Mouse (Mus musculus): Measurements from ENCODE around the gene Gm4881. TPM values are rescaled to one million over a fixed set of nuclear protein-coding genes. Genes with fewer than 3 reads are reported as not detected.
"Not testable (repeated sequence)": the region's sequence is repeated elsewhere in the genome, so short reads cannot be mapped to it uniquely, and the experiment has no call there.

The Gm4881 gene
- polyA plus RNA-seq, 1 experiment from 2014 or later: 2.0 TPM

GRCm38 (mm10) chr7:24904936-24905335 lies 39.4 kb downstream of the Gm4881 start:
- H3K36me3 ChIP-seq: peaks cover 11% of the 10 kb centered on the region; the same call in 1 of the 2 replicates
- 13% methylated on average over 3 of the region's 3 CpGs for WGBS
- peak overlapping the region; percentile 61 for H3K4me3 ChIP-seq (replicated peaks)
- H3K4me2 ChIP-seq: peak overlapping the region; percentile 77
- peak; percentile 42 for ATAC-seq (ENCODE audit: low FRiP score)
- no peaks in the 10 kb centered on the region for H3K9me3 ChIP-seq (replicated peaks)
- no peaks in the 10 kb centered on the region for H3K27me3 ChIP-seq (replicated peaks)
- peaks cover 45% of the 10 kb centered on the region for H3K4me1 ChIP-seq
- H3K9ac ChIP-seq (replicated peaks): peak overlapping the region; percentile 70
- peak overlapping the region; percentile 83 for H3K27ac ChIP-seq (replicated peaks)

GRCm38 (mm10) chr7:24904070-24904483 lies 40.2 kb downstream of the Gm4881 start:
- Histone ChIP-seq H3K9me3 (replicated peaks) (no peaks in the 10 kb centered on the region), H3K4me3 (replicated peaks) (peak overlapping the region; percentile 61), H3K27me3 (replicated peaks) (no peaks in the 10 kb centered on the region), H3K36me3 (peaks cover 11% of the 10 kb centered on the region; the same call in 1 of the 2 replicates), H3K4me2 (peak overlapping the region; percentile 77), H3K4me1 (peaks cover 45% of the 10 kb centered on the region), H3K9ac (replicated peaks) (peak overlapping the region; percentile 70), H3K27ac (replicated peaks) (peak overlapping the region; percentile 83)
- peak; percentile 96 for ATAC-seq (ENCODE audit: low FRiP score)
- 0% methylated on average over 30 of the region's 30 CpGs for WGBS

GRCm38 (mm10) chr7:24903444-24903825 lies 40.9 kb downstream of the Gm4881 start:
- Histone ChIP-seq H3K4me2 (peak overlapping the region; percentile 77), H3K4me1 (peaks cover 45% of the 10 kb centered on the region), H3K27ac (replicated peaks) (peak overlapping the region; percentile 83; the same call in 1 of the 2 replicates), H3K9ac (replicated peaks) (peak overlapping the region; percentile 70; the same call in 1 of the 2 replicates), H3K9me3 (replicated peaks) (no peaks in the 10 kb centered on the region), H3K27me3 (replicated peaks) (no peaks in the 10 kb centered on the region), H3K36me3 (peaks cover 5% of the 10 kb centered on the region; the same call in 1 of the 2 replicates), H3K4me3 (replicated peaks) (peak overlapping the region; percentile 61)
- WGBS: 43% methylated on average over 10 of the region's 10 CpGs
- ATAC-seq (ENCODE audit: low FRiP score): no peak

- Histone ChIP-seq H3K4me3 (replicated peaks) (peak within 1 kb of the TSS; percentile 61), H3K27me3 (replicated peaks) (no peaks in the 10 kb centered on the region), H3K9ac (replicated peaks) (peak within 1 kb of the TSS; percentile 70), H3K27ac (replicated peaks) (peak within 1 kb of the TSS; percentile 83), H3K9me3 (replicated peaks) (no peaks in the 10 kb centered on the region), H3K36me3 (no peaks in the 10 kb centered on the region), H3K4me2 (peak within 1 kb of the TSS; percentile 77), H3K4me1 (peaks cover 45% of the 10 kb centered on the region)
- 8% methylated on average over 53 of the region's 68 CpGs for WGBS
- no peak for ATAC-seq (ENCODE audit: low FRiP score)
Observed at GRCm38 (mm10) chr7:24902630-24903443, 41.5 kb downstream of the Gm4881 start, which contains the start of gene Arhgef1. Gene Arhgef1, plus strand, starts transcription at chr7:24902912.

- Histone ChIP-seq H3K9ac (replicated peaks) (peak overlapping the region; percentile 65; the same call in 1 of the 2 replicates), H3K27me3 (replicated peaks) (no peaks in the 10 kb centered on the region), H3K27ac (replicated peaks) (peak overlapping the region; percentile 69; the same call in 1 of the 2 replicates), H3K4me1 (peaks cover 40% of the 10 kb centered on the region), H3K4me3 (replicated peaks) (peak overlapping the region; percentile 61), H3K36me3 (no peaks in the 10 kb centered on the region), H3K9me3 (replicated peaks) (no peaks in the 10 kb centered on the region), H3K4me2 (peak overlapping the region; percentile 77)
- 68% methylated on average over 2 of the region's 2 CpGs for whole genome bisulfite sequencing
- ATAC-seq (ENCODE audit: low FRiP score): no peak
Observed at GRCm38 (mm10) chr7:24902264-24902629, 42.0 kb downstream of the Gm4881 start.

GRCm38 (mm10) chr7:24901842-24902241 lies 42.5 kb downstream of the Gm4881 start:
- H3K4me1 ChIP-seq: peaks cover 36% of the 10 kb centered on the region
- no peaks in the 10 kb centered on the region for H3K9me3 ChIP-seq (replicated peaks)
- no peak overlapping the region for H3K4me2 ChIP-seq
- H3K9ac ChIP-seq (replicated peaks): no peak overlapping the region
- H3K4me3 ChIP-seq (replicated peaks): no peak overlapping the region
- H3K27me3 ChIP-seq (replicated peaks): no peaks in the 10 kb centered on the region
- no peaks in the 10 kb centered on the region for H3K36me3 ChIP-seq
- WGBS: 65% methylated on average over 1 of the region's 1 CpGs
- ATAC-seq (ENCODE audit: low FRiP score): no peak
- H3K27ac ChIP-seq (replicated peaks): 0 out of 2 replicates have a peak overlapping the region, but pooled peaks have one; percentile 69

GRCm38 (mm10) chr7:24901114-24901513 lies 43.2 kb downstream of the Gm4881 start:
- Histone ChIP-seq H3K4me1 (peaks cover 29% of the 10 kb centered on the region), H3K27me3 (replicated peaks) (no peaks in the 10 kb centered on the region), H3K4me2 (no peak overlapping the region), H3K9me3 (replicated peaks) (no peaks in the 10 kb centered on the region), H3K4me3 (replicated peaks) (no peak overlapping the region), H3K9ac (replicated peaks) (no peak overlapping the region), H3K36me3 (no peaks in the 10 kb centered on the region), H3K27ac (replicated peaks) (no peak overlapping the region)
- no peak for ATAC-seq (ENCODE audit: low FRiP score)
- WGBS: 79% methylated on average over 6 of the region's 6 CpGs

- Histone ChIP-seq H3K27me3 (replicated peaks) (no peaks in the 10 kb centered on the region), H3K27ac (replicated peaks) (no peak overlapping the region), H3K9ac (replicated peaks) (no peak overlapping the region), H3K36me3 (no peaks in the 10 kb centered on the region), H3K9me3 (replicated peaks) (no peaks in the 10 kb centered on the region), H3K4me3 (replicated peaks) (no peak overlapping the region), H3K4me1 (peaks cover 4% of the 10 kb centered on the region; the same call in 1 of the 2 replicates), H3K4me2 (no peak overlapping the region)
- ATAC-seq (ENCODE audit: low FRiP score): no peak
- 78% methylated on average over 5 of the region's 5 CpGs for whole genome bisulfite sequencing
Observed at GRCm38 (mm10) chr7:24897959-24898358, 46.3 kb downstream of the Gm4881 start.

GRCm38 (mm10) chr7:24897224-24897623 lies 47.1 kb downstream of the Gm4881 start, which contains the start of gene Cd79a:
Gene Cd79a, plus strand, starts transcription at chr7:24897381.
- H3K9me3 ChIP-seq (replicated peaks): no peaks in the 10 kb centered on the region
- no peak within 1 kb of the TSS for H3K4me2 ChIP-seq
- H3K36me3 ChIP-seq: no peaks in the 10 kb centered on the region
- no peak within 1 kb of the TSS for H3K4me3 ChIP-seq (replicated peaks)
- H3K9ac ChIP-seq (replicated peaks): no peak within 1 kb of the TSS
- H3K27me3 ChIP-seq (replicated peaks): no peaks in the 10 kb centered on the region
- WGBS: 80% methylated on average over 12 of the region's 12 CpGs
- no peak within 1 kb of the TSS for H3K27ac ChIP-seq (replicated peaks)
- ATAC-seq (ENCODE audit: low FRiP score): no peak
- no peaks in the 10 kb centered on the region for H3K4me1 ChIP-seq

- no peak overlapping the region for H3K9ac ChIP-seq (replicated peaks)
- H3K27me3 ChIP-seq (replicated peaks): no peaks in the 10 kb centered on the region
- no peak overlapping the region for H3K4me2 ChIP-seq
- WGBS: 69% methylated on average over 8 of the region's 8 CpGs
- H3K9me3 ChIP-seq (replicated peaks): no peaks in the 10 kb centered on the region
- no peak overlapping the region for H3K27ac ChIP-seq (replicated peaks)
- no peak overlapping the region for H3K4me3 ChIP-seq (replicated peaks)
- ATAC-seq (ENCODE audit: low FRiP score): no peak
- no peaks in the 10 kb centered on the region for H3K4me1 ChIP-seq
- no peaks in the 10 kb centered on the region for H3K36me3 ChIP-seq
Observed at GRCm38 (mm10) chr7:24896269-24896668, 48.0 kb downstream of the Gm4881 start.

- WGBS: 82% methylated on average over 2 of the region's 2 CpGs
- not testable (repeated sequence) for H3K4me1 ChIP-seq
Observed at GRCm38 (mm10) chr7:24895749-24896148, 48.5 kb downstream of the Gm4881 start.

GRCm38 (mm10) chr7:24892125-24892583 lies 52.1 kb downstream of the Gm4881 start:
- ATAC-seq (ENCODE audit: low FRiP score): no peak
- H3K4me1 ChIP-seq: peaks cover 11% of the 10 kb centered on the region
- H3K9ac ChIP-seq (replicated peaks): no peak overlapping the region
- peaks cover 37% of the 10 kb centered on the region for H3K36me3 ChIP-seq
- H3K9me3 ChIP-seq (replicated peaks): no peaks in the 10 kb centered on the region
- 67% methylated on average over 2 of the region's 2 CpGs for WGBS
- no peak overlapping the region for H3K4me3 ChIP-seq (replicated peaks)
- no peak overlapping the region for H3K27ac ChIP-seq (replicated peaks)
- H3K4me2 ChIP-seq: no peak overlapping the region
- H3K27me3 ChIP-seq (replicated peaks): no peaks in the 10 kb centered on the region

More at GRCm38 (mm10) chr7:24895749-24896148, 48.5 kb downstream of the Gm4881 start:
- H3K4me3 ChIP-seq (replicated peaks); H3K27ac ChIP-seq (replicated peaks); H3K9ac ChIP-seq (replicated peaks); H3K36me3 ChIP-seq; H3K27me3 ChIP-seq (replicated peaks); H3K9me3 ChIP-seq (replicated peaks); ATAC-seq (ENCODE audit: low FRiP score); H3K4me2 ChIP-seq: not testable (repeated sequence)
